Mouse (Mus musculus): Measurements from ENCODE around the gene Rnf133. TPM values are rescaled to one million over a fixed set of nuclear protein-coding genes. Genes with fewer than 3 reads are reported as not detected.

Gene Rnf133
- not detected in 2 replicates for polyA plus RNA-seq (2012; rRNA removed)

GRCm38 (mm10) chr6:23650205-23650604 lies at the start of gene Rnf133:
Gene Rnf133 (minus strand): TSS chr6:23650305.
- WGBS, result 84% methylated on average over 2 of the region's 2 CpGs

DNA sequence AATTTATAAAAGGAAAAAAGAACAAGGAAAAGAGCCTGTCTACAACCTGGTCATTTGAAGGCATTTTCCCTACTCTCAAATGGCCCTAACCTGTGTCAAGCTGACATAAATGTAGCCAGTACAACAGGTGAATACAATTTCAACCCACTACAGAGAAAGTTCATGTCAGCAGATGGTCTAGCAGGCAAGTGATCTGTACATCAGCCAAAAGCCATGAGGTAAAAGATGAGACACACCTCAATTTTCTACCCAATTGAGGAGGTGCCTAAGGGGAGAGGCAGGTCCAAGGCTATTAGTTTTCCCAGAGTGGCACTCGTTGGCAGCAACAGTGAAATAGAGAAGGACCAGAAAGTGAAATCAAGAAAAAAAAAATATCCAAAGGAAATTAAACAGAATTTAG lies 28.1 kb upstream of the Rnf133 start:
- H3K36me3 ChIP-seq (ENCODE audit: control insufficient read depth, insufficient read depth, low read length), result no peaks in the 10 kb centered on the region
- no peaks in the 10 kb centered on the region for H3K27me3 ChIP-seq (ENCODE audit: control insufficient read depth, insufficient read depth, low read length)
- whole genome bisulfite sequencing, result 55% methylated on average over 1 of the region's 1 CpGs
- no peak overlapping the region for H3K27ac ChIP-seq (ENCODE audit: insufficient read depth, low read depth, low read length)
- H3K4me1 ChIP-seq (ENCODE audit: control insufficient read depth, insufficient read depth, insufficient read length, low read length), result no peaks in the 10 kb centered on the region
- TF ChIP-seq CTCF (IDR thresholded peaks at IDR 0.05; ENCODE audit: extremely low read depth, insufficient read length, insufficient replicate concordance, low read depth, low read length), result no peak
- no peak for TF ChIP-seq POLR2A (IDR thresholded peaks at IDR 0.05; ENCODE audit: low read depth, low read length)
- H3K4me3 ChIP-seq (ENCODE audit: low read depth, low read length), result no peak overlapping the region

More at GRCm38 (mm10) chr6:23650205-23650604, at the start of gene Rnf133:
- Histone ChIP-seq H3K4me1 (ENCODE audit: control insufficient read depth, insufficient read depth, insufficient read length, low read length) (no peaks in the 10 kb centered on the region), H3K27me3 (ENCODE audit: control insufficient read depth, insufficient read depth, low read length) (no peaks in the 10 kb centered on the region), H3K4me3 (ENCODE audit: low read depth, low read length) (no peak within 1 kb of the TSS), H3K36me3 (ENCODE audit: control insufficient read depth, insufficient read depth, low read length) (no peaks in the 10 kb centered on the region), H3K27ac (ENCODE audit: insufficient read depth, low read depth, low read length) (no peak within 1 kb of the TSS)
- TF ChIP-seq POLR2A (IDR thresholded peaks at IDR 0.05; ENCODE audit: low read depth, low read length) (no peak), CTCF (IDR thresholded peaks at IDR 0.05; ENCODE audit: extremely low read depth, insufficient read length, insufficient replicate concordance, low read depth, low read length) (no peak)

- Histone ChIP-seq H3K27me3 (ENCODE audit: control insufficient read depth, insufficient read depth, low read length) (no peaks in the 10 kb centered on the region), H3K4me1 (ENCODE audit: control insufficient read depth, insufficient read depth, insufficient read length, low read length) (no peaks in the 10 kb centered on the region), H3K27ac (ENCODE audit: insufficient read depth, low read depth, low read length) (no peak within 1 kb of the TSS), H3K36me3 (ENCODE audit: control insufficient read depth, insufficient read depth, low read length) (no peaks in the 10 kb centered on the region), H3K4me3 (ENCODE audit: low read depth, low read length) (no peak within 1 kb of the TSS)
- no peak for TF ChIP-seq CTCF (IDR thresholded peaks at IDR 0.05; ENCODE audit: extremely low read depth, insufficient read length, insufficient replicate concordance, low read depth, low read length)
- WGBS, result 95% methylated on average over 2 of the region's 2 CpGs
Measured at GRCm38 (mm10) chr6:23655036-23655435, 4.9 kb upstream of the Rnf133 start, which contains the start of gene Rnf148. Gene Rnf148 (minus strand): TSS chr6:23655136.

DNA sequence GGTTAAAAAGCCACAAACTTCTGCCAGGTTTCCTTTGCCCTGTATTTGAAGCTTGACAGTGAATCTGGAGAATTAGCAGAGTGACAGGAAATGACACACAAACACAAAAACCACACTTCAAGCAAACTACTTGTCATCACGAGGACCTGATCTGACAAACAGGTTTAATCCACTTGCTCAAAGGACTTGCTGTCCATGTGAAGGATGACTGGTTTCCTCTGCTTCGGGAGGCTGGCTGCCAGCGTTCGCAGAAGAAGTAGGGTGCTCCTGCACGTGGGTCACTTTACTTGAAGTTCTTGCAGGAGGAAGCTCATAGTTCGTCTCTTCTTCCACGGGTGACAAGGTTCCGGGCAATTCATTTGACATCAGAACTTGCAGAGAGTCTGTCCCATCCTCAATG lies 1.4 kb downstream of the Rnf133 start:
- H3K27me3 ChIP-seq (ENCODE audit: control insufficient read depth, insufficient read depth, low read length), result no peaks in the 10 kb centered on the region
- no peak overlapping the region for H3K4me3 ChIP-seq (ENCODE audit: low read depth, low read length)
- no peaks in the 10 kb centered on the region for H3K36me3 ChIP-seq (ENCODE audit: control insufficient read depth, insufficient read depth, low read length)
- 68% methylated on average over 8 of the region's 8 CpGs for WGBS
- no peak overlapping the region for H3K27ac ChIP-seq (ENCODE audit: insufficient read depth, low read depth, low read length)
- TF ChIP-seq POLR2A (IDR thresholded peaks at IDR 0.05; ENCODE audit: low read depth, low read length) (no peak), CTCF (IDR thresholded peaks at IDR 0.05; ENCODE audit: extremely low read depth, insufficient read length, insufficient replicate concordance, low read depth, low read length) (no peak)
- H3K4me1 ChIP-seq (ENCODE audit: control insufficient read depth, insufficient read depth, insufficient read length, low read length), result no peaks in the 10 kb centered on the region

- 47% methylated on average over 7 of the region's 7 CpGs for WGBS
Measured at GRCm38 (mm10) chr6:23647627-23648247, 2.4 kb downstream of the Rnf133 start.

GRCm38 (mm10) chr6:23637081-23637480 lies 13.0 kb downstream of the Rnf133 start:
- H3K4me1 ChIP-seq (ENCODE audit: control insufficient read depth, insufficient read depth, insufficient read length, low read length), result no peaks in the 10 kb centered on the region
- 70% methylated on average over 3 of the region's 3 CpGs for WGBS
- TF ChIP-seq POLR2A (IDR thresholded peaks at IDR 0.05; ENCODE audit: low read depth, low read length) (no peak), CTCF (IDR thresholded peaks at IDR 0.05; ENCODE audit: extremely low read depth, insufficient read length, insufficient replicate concordance, low read depth, low read length) (no peak)
- H3K36me3 ChIP-seq (ENCODE audit: control insufficient read depth, insufficient read depth, low read length), result no peaks in the 10 kb centered on the region
- H3K27ac ChIP-seq (ENCODE audit: insufficient read depth, low read depth, low read length), result no peak overlapping the region
- H3K27me3 ChIP-seq (ENCODE audit: control insufficient read depth, insufficient read depth, low read length), result no peaks in the 10 kb centered on the region
- H3K4me3 ChIP-seq (ENCODE audit: low read depth, low read length), result no peak overlapping the region

More at GRCm38 (mm10) chr6:23647627-23648247, 2.4 kb downstream of the Rnf133 start:
- no peak overlapping the region for H3K27ac ChIP-seq (ENCODE audit: insufficient read depth, low read depth, low read length)
- no peaks in the 10 kb centered on the region for H3K36me3 ChIP-seq (ENCODE audit: control insufficient read depth, insufficient read depth, low read length)
- H3K4me1 ChIP-seq (ENCODE audit: control insufficient read depth, insufficient read depth, insufficient read length, low read length), result no peaks in the 10 kb centered on the region
- no peak overlapping the region for H3K4me3 ChIP-seq (ENCODE audit: low read depth, low read length)
- no peaks in the 10 kb centered on the region for H3K27me3 ChIP-seq (ENCODE audit: control insufficient read depth, insufficient read depth, low read length)
- TF ChIP-seq CTCF (IDR thresholded peaks at IDR 0.05; ENCODE audit: extremely low read depth, insufficient read length, insufficient replicate concordance, low read depth, low read length) (no peak), POLR2A (IDR thresholded peaks at IDR 0.05; ENCODE audit: low read depth, low read length) (no peak)

DNA sequence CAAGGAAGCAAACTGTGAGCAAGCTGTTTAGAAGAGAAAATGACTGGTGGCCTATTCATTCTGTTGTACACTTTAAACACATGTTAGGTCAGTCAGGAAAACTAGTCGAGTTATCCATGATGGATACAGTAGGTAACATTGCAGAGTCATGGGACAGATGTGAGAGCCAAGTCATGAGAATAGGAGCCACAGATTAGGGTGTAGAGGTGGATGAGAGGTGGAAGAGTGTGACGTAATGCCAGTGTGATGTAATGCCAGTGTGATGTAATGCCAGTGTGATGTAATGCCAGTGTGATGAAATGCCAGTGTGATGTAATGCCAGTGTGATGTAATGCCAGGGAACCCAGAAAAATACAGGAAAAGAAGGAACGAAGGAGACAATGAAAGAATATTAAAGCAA lies 14.9 kb downstream of the Rnf133 start:
- Histone ChIP-seq H3K36me3 (ENCODE audit: control insufficient read depth, insufficient read depth, low read length) (no peaks in the 10 kb centered on the region), H3K4me3 (ENCODE audit: low read depth, low read length) (no peak overlapping the region), H3K27ac (ENCODE audit: insufficient read depth, low read depth, low read length) (no peak overlapping the region), H3K4me1 (ENCODE audit: control insufficient read depth, insufficient read depth, insufficient read length, low read length) (no peaks in the 10 kb centered on the region), H3K27me3 (ENCODE audit: control insufficient read depth, insufficient read depth, low read length) (no peaks in the 10 kb centered on the region)
- no peak for TF ChIP-seq POLR2A (IDR thresholded peaks at IDR 0.05; ENCODE audit: low read depth, low read length)
- TF ChIP-seq CTCF (IDR thresholded peaks at IDR 0.05; ENCODE audit: extremely low read depth, insufficient read length, insufficient replicate concordance, low read depth, low read length), result no peak
- WGBS, result 88% methylated on average over 3 of the region's 3 CpGs
